Mouse (Mus musculus): ENCODE results near the gene Prim2. TPM values are rescaled to one million over a fixed set of nuclear protein-coding genes. Genes with fewer than 3 reads are reported as not detected.
"Not testable (repeated sequence)": the region's sequence is repeated elsewhere in the genome, so short reads cannot be mapped to it uniquely, and the experiment has no call there.

The Prim2 gene
- polyA plus RNA-seq, 1 experiment from 2014 or later, result 21.5 TPM

- Histone ChIP-seq H3K4me1 (ENCODE audit: control insufficient read depth, insufficient read depth, low read depth, low read length) (no peaks in the 10 kb centered on the region), H3K27ac (ENCODE audit: low read depth, low read length) (no peak overlapping the region), H3K4me2 (ENCODE audit: low read length) (no peak overlapping the region), H3K27me3 (replicated peaks; ENCODE audit: control insufficient read depth, insufficient read depth, low read length) (no peaks in the 10 kb centered on the region), H3K9ac (ENCODE audit: low read depth, low read length) (no peak overlapping the region), H3K4me3 (ENCODE audit: low read length) (no peak overlapping the region), H3K36me3 (ENCODE audit: control insufficient read depth, insufficient read depth, low read length) (peaks cover 4% of the 10 kb centered on the region), H3K9me3 (ENCODE audit: control insufficient read depth, low read length) (no peaks in the 10 kb centered on the region)
- peak; percentile 90 for ATAC-seq
- 53% methylated on average over 4 of the region's 4 CpGs for WGBS
Observed at GRCm38 (mm10) chr1:33647173-33647572, 22.4 kb downstream of the Prim2 start.

GRCm38 (mm10) chr1:33645689-33646088, 23.9 kb downstream of the Prim2 start:
- no peaks in the 10 kb centered on the region for H3K4me1 ChIP-seq (ENCODE audit: control insufficient read depth, insufficient read depth, low read depth, low read length)
- H3K9ac ChIP-seq (ENCODE audit: low read depth, low read length), result no peak overlapping the region
- H3K9me3 ChIP-seq (ENCODE audit: control insufficient read depth, low read length), result no peaks in the 10 kb centered on the region
- peaks cover 3% of the 10 kb centered on the region for H3K36me3 ChIP-seq (ENCODE audit: control insufficient read depth, insufficient read depth, low read length)
- 89% methylated on average over 1 of the region's 1 CpGs for WGBS
- H3K4me2 ChIP-seq (ENCODE audit: low read length), result no peak overlapping the region
- H3K27me3 ChIP-seq (replicated peaks; ENCODE audit: control insufficient read depth, insufficient read depth, low read length), result no peaks in the 10 kb centered on the region
- no peak for ATAC-seq
- no peak overlapping the region for H3K4me3 ChIP-seq (ENCODE audit: low read length)
- H3K27ac ChIP-seq (ENCODE audit: low read depth, low read length), result no peak overlapping the region

GRCm38 (mm10) chr1:33641139-33641538, 28.5 kb downstream of the Prim2 start:
- H3K36me3 ChIP-seq (ENCODE audit: control insufficient read depth, insufficient read depth, low read length), result 0 out of 2 replicates have a peak, but pooled peaks cover 2% of the 10 kb centered on the region
- H3K27me3 ChIP-seq (replicated peaks; ENCODE audit: control insufficient read depth, insufficient read depth, low read length), result no peaks in the 10 kb centered on the region
- no peak overlapping the region for H3K4me3 ChIP-seq (ENCODE audit: low read length)
- no peak overlapping the region for H3K4me2 ChIP-seq (ENCODE audit: low read length)
- H3K9ac ChIP-seq (ENCODE audit: low read depth, low read length), result no peak overlapping the region
- no peak overlapping the region for H3K27ac ChIP-seq (ENCODE audit: low read depth, low read length)
- WGBS, result 71% methylated on average over 2 of the region's 2 CpGs
- no peak for ATAC-seq
- H3K4me1 ChIP-seq (ENCODE audit: control insufficient read depth, insufficient read depth, low read depth, low read length), result no peaks in the 10 kb centered on the region
- no peaks in the 10 kb centered on the region for H3K9me3 ChIP-seq (ENCODE audit: control insufficient read depth, low read length)

GRCm38 (mm10) chr1:33640089-33640488, 29.5 kb downstream of the Prim2 start:
- Histone ChIP-seq H3K9ac (ENCODE audit: low read depth, low read length) (no peak overlapping the region), H3K4me3 (ENCODE audit: low read length) (no peak overlapping the region), H3K4me2 (ENCODE audit: low read length) (no peak overlapping the region), H3K4me1 (ENCODE audit: control insufficient read depth, insufficient read depth, low read depth, low read length) (no peaks in the 10 kb centered on the region), H3K27me3 (replicated peaks; ENCODE audit: control insufficient read depth, insufficient read depth, low read length) (no peaks in the 10 kb centered on the region), H3K36me3 (ENCODE audit: control insufficient read depth, insufficient read depth, low read length) (0 out of 2 replicates have a peak, but pooled peaks cover 2% of the 10 kb centered on the region), H3K27ac (ENCODE audit: low read depth, low read length) (no peak overlapping the region), H3K9me3 (ENCODE audit: control insufficient read depth, low read length) (no peaks in the 10 kb centered on the region)
- over 99% methylated on average over 5 of the region's 5 CpGs for WGBS
- ATAC-seq, result no peak

GRCm38 (mm10) chr1:33639234-33639633, 30.4 kb downstream of the Prim2 start:
- no peak for ATAC-seq
- Histone ChIP-seq H3K27me3 (replicated peaks; ENCODE audit: control insufficient read depth, insufficient read depth, low read length) (no peaks in the 10 kb centered on the region), H3K9me3 (ENCODE audit: control insufficient read depth, low read length) (no peaks in the 10 kb centered on the region), H3K4me3 (ENCODE audit: low read length) (no peak overlapping the region), H3K4me1 (ENCODE audit: control insufficient read depth, insufficient read depth, low read depth, low read length) (no peaks in the 10 kb centered on the region), H3K27ac (ENCODE audit: low read depth, low read length) (no peak overlapping the region), H3K36me3 (ENCODE audit: control insufficient read depth, insufficient read depth, low read length) (0 out of 2 replicates have a peak, but pooled peaks cover 2% of the 10 kb centered on the region), H3K4me2 (ENCODE audit: low read length) (no peak overlapping the region), H3K9ac (ENCODE audit: low read depth, low read length) (no peak overlapping the region)
- 98% methylated on average over 7 of the region's 7 CpGs for WGBS

GRCm38 (mm10) chr1:33637827-33638226, 31.8 kb downstream of the Prim2 start:
- Histone ChIP-seq H3K9ac (ENCODE audit: low read depth, low read length) (no peak overlapping the region), H3K9me3 (ENCODE audit: control insufficient read depth, low read length) (no peaks in the 10 kb centered on the region; the same call in 1 of the 2 replicates), H3K36me3 (ENCODE audit: control insufficient read depth, insufficient read depth, low read length) (peaks cover 2% of the 10 kb centered on the region), H3K4me3 (ENCODE audit: low read length) (no peak overlapping the region), H3K27me3 (replicated peaks; ENCODE audit: control insufficient read depth, insufficient read depth, low read length) (no peaks in the 10 kb centered on the region), H3K4me2 (ENCODE audit: low read length) (no peak overlapping the region), H3K27ac (ENCODE audit: low read depth, low read length) (no peak overlapping the region), H3K4me1 (ENCODE audit: control insufficient read depth, insufficient read depth, low read depth, low read length) (no peaks in the 10 kb centered on the region)
- ATAC-seq, result no peak
- 95% methylated on average over 14 of the region's 14 CpGs for WGBS

GRCm38 (mm10) chr1:33636421-33637195, 33.0 kb downstream of the Prim2 start:
- Histone ChIP-seq H3K9ac (ENCODE audit: low read depth, low read length) (no peak overlapping the region), H3K9me3 (ENCODE audit: control insufficient read depth, low read length) (no peaks in the 10 kb centered on the region; the same call in 1 of the 2 replicates), H3K4me1 (ENCODE audit: control insufficient read depth, insufficient read depth, low read depth, low read length) (no peaks in the 10 kb centered on the region), H3K4me2 (ENCODE audit: low read length) (no peak overlapping the region), H3K27ac (ENCODE audit: low read depth, low read length) (no peak overlapping the region), H3K36me3 (ENCODE audit: control insufficient read depth, insufficient read depth, low read length) (peaks cover 2% of the 10 kb centered on the region), H3K27me3 (replicated peaks; ENCODE audit: control insufficient read depth, insufficient read depth, low read length) (no peaks in the 10 kb centered on the region), H3K4me3 (ENCODE audit: low read length) (no peak overlapping the region)
- no peak for ATAC-seq
- WGBS, result 84% methylated on average over 10 of the region's 10 CpGs

- not testable (repeated sequence) for H3K4me3 ChIP-seq (ENCODE audit: low read length); H3K9ac ChIP-seq (ENCODE audit: low read depth, low read length); ATAC-seq; H3K27ac ChIP-seq (ENCODE audit: low read depth, low read length); H3K4me2 ChIP-seq (ENCODE audit: low read length); H3K27me3 ChIP-seq (replicated peaks; ENCODE audit: control insufficient read depth, insufficient read depth, low read length); H3K36me3 ChIP-seq (ENCODE audit: control insufficient read depth, insufficient read depth, low read length); H3K9me3 ChIP-seq (ENCODE audit: control insufficient read depth, low read length); H3K4me1 ChIP-seq (ENCODE audit: control insufficient read depth, insufficient read depth, low read depth, low read length)
- WGBS, result 97% methylated on average over 1 of the region's 1 CpGs
Observed at GRCm38 (mm10) chr1:33631002-33631618, 38.5 kb downstream of the Prim2 start.

- ATAC-seq, result no peak
- WGBS, result 76% methylated on average over 6 of the region's 6 CpGs
- H3K27ac ChIP-seq (ENCODE audit: low read depth, low read length), result no peak overlapping the region
- no peak overlapping the region for H3K4me2 ChIP-seq (ENCODE audit: low read length)
- no peaks in the 10 kb centered on the region for H3K36me3 ChIP-seq (ENCODE audit: control insufficient read depth, insufficient read depth, low read length)
- no peaks in the 10 kb centered on the region for H3K9me3 ChIP-seq (ENCODE audit: control insufficient read depth, low read length)
- H3K4me1 ChIP-seq (ENCODE audit: control insufficient read depth, insufficient read depth, low read depth, low read length), result no peaks in the 10 kb centered on the region
- no peaks in the 10 kb centered on the region for H3K27me3 ChIP-seq (replicated peaks; ENCODE audit: control insufficient read depth, insufficient read depth, low read length)
- no peak overlapping the region for H3K4me3 ChIP-seq (ENCODE audit: low read length)
- no peak overlapping the region for H3K9ac ChIP-seq (ENCODE audit: low read depth, low read length)
Observed at GRCm38 (mm10) chr1:33627803-33628202, 41.8 kb downstream of the Prim2 start.

Data from hindbrain, embryonic 16.5 days (tissue).